Mouse (Mus musculus): Measurements from ENCODE around the gene Ip6k3. TPM values are rescaled to one million over a fixed set of nuclear protein-coding genes. Genes with fewer than 3 reads are reported as not detected.
A peak's percentile ranks its signal among the peaks of the same experiment; 100 is the strongest.

Gene Ip6k3
- total and polyA plus RNA-seq, 3 experiments: 0.05 TPM; not detected in 2

GRCm38 (mm10) chr17:27196206-27196605, 28.6 kb upstream of the Ip6k3 start:
- H3K36me3 ChIP-seq (replicated peaks): peaks cover 98% of the 10 kb centered on the region
- DNase-seq (ENCODE audit: low spot score) (no peak), ATAC-seq (ENCODE audit: extremely low read depth, insufficient number of reproducible peaks, low FRiP score, poor library complexity, severe bottlenecking) (no peak)
- H3K4me1 ChIP-seq (ENCODE audit: insufficient read depth, low read depth, low read length): peaks cover 50% of the 10 kb centered on the region
- H3K9me3 ChIP-seq (replicated peaks): no peaks in the 10 kb centered on the region
- H3K4me3 ChIP-seq (ENCODE audit: low read depth, low read length): no peak overlapping the region
- TF ChIP-seq GATA2 (IDR thresholded peaks at IDR 0.05; ENCODE audit: borderline replicate concordance, low read depth, low read length): no peak
- TF ChIP-seq TAL1 (conservative IDR thresholded peaks at IDR 0.05; ENCODE audit: low read depth, low read length): no peak
- TF ChIP-seq GATA1 (IDR thresholded peaks at IDR 0.05; ENCODE audit: borderline replicate concordance, low read length): no peak
- TF ChIP-seq POLR2AphosphoS5 (IDR thresholded peaks at IDR 0.05; ENCODE audit: insufficient replicate concordance, low read depth, low read length): no peak
- no peak for TF ChIP-seq CTCF (IDR thresholded peaks at IDR 0.05; ENCODE audit: low read depth, low read length)
- H3K27me3 ChIP-seq (ENCODE audit: insufficient read depth, low read length): no peaks in the 10 kb centered on the region; the same call in 1 of the 2 replicates

- Histone ChIP-seq H3K4me3 (ENCODE audit: low read depth, low read length) (no peak overlapping the region), H3K36me3 (replicated peaks) (peaks cover 98% of the 10 kb centered on the region), H3K27me3 (ENCODE audit: insufficient read depth, low read length) (no peaks in the 10 kb centered on the region; the same call in 1 of the 2 replicates), H3K4me1 (ENCODE audit: insufficient read depth, low read depth, low read length) (peaks cover 43% of the 10 kb centered on the region), H3K9me3 (replicated peaks) (no peaks in the 10 kb centered on the region)
- no peak for ATAC-seq (ENCODE audit: extremely low read depth, insufficient number of reproducible peaks, low FRiP score, poor library complexity, severe bottlenecking)
- no peak for DNase-seq (ENCODE audit: low spot score)
- TF ChIP-seq GATA2 (IDR thresholded peaks at IDR 0.05; ENCODE audit: borderline replicate concordance, low read depth, low read length): no peak
- TF ChIP-seq GATA1 (IDR thresholded peaks at IDR 0.05; ENCODE audit: borderline replicate concordance, low read length): no peak
- no peak for TF ChIP-seq POLR2AphosphoS5 (IDR thresholded peaks at IDR 0.05; ENCODE audit: insufficient replicate concordance, low read depth, low read length)
- TF ChIP-seq TAL1 (conservative IDR thresholded peaks at IDR 0.05; ENCODE audit: low read depth, low read length): no peak
- TF ChIP-seq CTCF (IDR thresholded peaks at IDR 0.05; ENCODE audit: low read depth, low read length): no peak
These were observed 26.9 kb upstream of the Ip6k3 start for GRCm38 (mm10) chr17:27194258-27195185.

- DNase-seq (ENCODE audit: low spot score) (no peak), ATAC-seq (ENCODE audit: extremely low read depth, insufficient number of reproducible peaks, low FRiP score, poor library complexity, severe bottlenecking) (no peak)
- H3K4me3 ChIP-seq (ENCODE audit: low read depth, low read length): no peak overlapping the region
- H3K36me3 ChIP-seq (replicated peaks): peaks cover 81% of the 10 kb centered on the region
- TF ChIP-seq TAL1 (conservative IDR thresholded peaks at IDR 0.05; ENCODE audit: low read depth, low read length) (no peak), POLR2AphosphoS5 (IDR thresholded peaks at IDR 0.05; ENCODE audit: insufficient replicate concordance, low read depth, low read length) (no peak), GATA2 (IDR thresholded peaks at IDR 0.05; ENCODE audit: borderline replicate concordance, low read depth, low read length) (no peak)
- no peaks in the 10 kb centered on the region for H3K9me3 ChIP-seq (replicated peaks)
- peaks cover 10% of the 10 kb centered on the region; the same call in 1 of the 2 replicates for H3K27me3 ChIP-seq (ENCODE audit: insufficient read depth, low read length)
- peaks cover 32% of the 10 kb centered on the region for H3K4me1 ChIP-seq (ENCODE audit: insufficient read depth, low read depth, low read length)
These were observed 24.2 kb upstream of the Ip6k3 start for GRCm38 (mm10) chr17:27191804-27192203.

- DNase-seq (ENCODE audit: low spot score): no peak
- TF ChIP-seq GATA1 (IDR thresholded peaks at IDR 0.05; ENCODE audit: borderline replicate concordance, low read length) (no peak), GATA2 (IDR thresholded peaks at IDR 0.05; ENCODE audit: borderline replicate concordance, low read depth, low read length) (no peak), TAL1 (conservative IDR thresholded peaks at IDR 0.05; ENCODE audit: low read depth, low read length) (no peak)
- H3K9me3 ChIP-seq (replicated peaks): no peaks in the 10 kb centered on the region
- H3K4me3 ChIP-seq (ENCODE audit: low read depth, low read length): no peak overlapping the region
- ATAC-seq (ENCODE audit: extremely low read depth, insufficient number of reproducible peaks, low FRiP score, poor library complexity, severe bottlenecking): no peak
- H3K4me1 ChIP-seq (ENCODE audit: insufficient read depth, low read depth, low read length): peaks cover 28% of the 10 kb centered on the region
- peaks cover 15% of the 10 kb centered on the region for H3K27me3 ChIP-seq (ENCODE audit: insufficient read depth, low read length)
- peaks cover 75% of the 10 kb centered on the region for H3K36me3 ChIP-seq (replicated peaks)
These were observed 23.6 kb upstream of the Ip6k3 start for GRCm38 (mm10) chr17:27191189-27191588.

GRCm38 (mm10) chr17:27189640-27190216, 22.1 kb upstream of the Ip6k3 start:
- DNase-seq (ENCODE audit: low spot score) (peak; percentile 80), ATAC-seq (ENCODE audit: extremely low read depth, insufficient number of reproducible peaks, low FRiP score, poor library complexity, severe bottlenecking) (peak; percentile 59; the same call in 1 of the 2 replicates)
- Histone ChIP-seq H3K4me3 (ENCODE audit: low read depth, low read length) (no peak overlapping the region), H3K36me3 (replicated peaks) (peaks cover 60% of the 10 kb centered on the region), H3K27me3 (ENCODE audit: insufficient read depth, low read length) (peaks cover 17% of the 10 kb centered on the region), H3K9me3 (replicated peaks) (no peaks in the 10 kb centered on the region), H3K4me1 (ENCODE audit: insufficient read depth, low read depth, low read length) (peaks cover 22% of the 10 kb centered on the region)
- no peak for TF ChIP-seq TAL1 (conservative IDR thresholded peaks at IDR 0.05; ENCODE audit: low read depth, low read length)
- peak; percentile 98 for TF ChIP-seq CTCF (IDR thresholded peaks at IDR 0.05; ENCODE audit: low read depth, low read length)
- TF ChIP-seq GATA1 (IDR thresholded peaks at IDR 0.05; ENCODE audit: borderline replicate concordance, low read length): no peak
- TF ChIP-seq POLR2AphosphoS5 (IDR thresholded peaks at IDR 0.05; ENCODE audit: insufficient replicate concordance, low read depth, low read length): no peak
- TF ChIP-seq GATA2 (IDR thresholded peaks at IDR 0.05; ENCODE audit: borderline replicate concordance, low read depth, low read length): no peak

GRCm38 (mm10) chr17:27188883-27189282, 21.3 kb upstream of the Ip6k3 start:
- no peak for DNase-seq (ENCODE audit: low spot score)
- TF ChIP-seq GATA1 (IDR thresholded peaks at IDR 0.05; ENCODE audit: borderline replicate concordance, low read length) (no peak), GATA2 (IDR thresholded peaks at IDR 0.05; ENCODE audit: borderline replicate concordance, low read depth, low read length) (no peak), POLR2AphosphoS5 (IDR thresholded peaks at IDR 0.05; ENCODE audit: insufficient replicate concordance, low read depth, low read length) (no peak), CTCF (IDR thresholded peaks at IDR 0.05; ENCODE audit: low read depth, low read length) (no peak), TAL1 (conservative IDR thresholded peaks at IDR 0.05; ENCODE audit: low read depth, low read length) (no peak)
- no peak for ATAC-seq (ENCODE audit: extremely low read depth, insufficient number of reproducible peaks, low FRiP score, poor library complexity, severe bottlenecking)
- Histone ChIP-seq H3K36me3 (replicated peaks) (peaks cover 51% of the 10 kb centered on the region), H3K27me3 (ENCODE audit: insufficient read depth, low read length) (peaks cover 17% of the 10 kb centered on the region), H3K4me3 (ENCODE audit: low read depth, low read length) (no peak overlapping the region), H3K9me3 (replicated peaks) (no peaks in the 10 kb centered on the region), H3K4me1 (ENCODE audit: insufficient read depth, low read depth, low read length) (peaks cover 22% of the 10 kb centered on the region)
